Mouse (Mus musculus): Measurements from ENCODE around the gene Ppp1r15a.

DNA sequence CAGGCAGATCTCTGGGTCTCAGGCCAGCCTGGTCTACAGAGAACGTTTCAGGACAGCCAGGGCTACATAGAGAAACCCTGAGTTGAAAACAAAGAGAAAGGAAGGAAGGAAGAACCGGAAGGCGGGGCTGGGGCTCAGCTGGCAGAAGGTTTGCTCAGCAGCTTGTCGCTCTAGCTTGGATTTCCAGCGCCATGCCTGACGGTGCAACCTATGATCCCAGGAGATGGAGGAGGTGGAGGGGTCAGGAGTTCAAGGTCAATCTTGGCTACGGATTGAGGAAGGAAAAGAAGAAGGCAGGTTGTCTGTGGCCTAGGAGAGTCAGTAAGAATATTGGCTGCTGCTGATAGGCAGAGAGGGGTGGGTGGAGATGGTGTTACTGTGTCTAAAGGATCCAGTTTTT is 34.2 kb upstream of the Ppp1r15a start:
- TF ChIP-seq CTCF (IDR thresholded peaks at IDR 0.05; ENCODE audit: low read depth, low read length) (no peak), POLR2A (IDR thresholded peaks at IDR 0.05; ENCODE audit: extremely low read depth, insufficient read depth, low read length) (no peak)

Measured in liver, adult 2 months (tissue).